Mouse (Mus musculus) kidney, adult 2 months (tissue): Measurements from ENCODE around the gene Slc16a6. TPM values are rescaled to one million over a fixed set of nuclear protein-coding genes. Genes with fewer than 3 reads are reported as not detected.

ENCODE experiments used
- DNase-seq: peaks from one replicate; pipeline ENCODE4 v3.0.0; 2021
- H3K27ac ChIP-seq: fragments of 200-500 bp; 2 replicates; pipeline ENCODE4 v1.5.1; 2012; ENCODE audit warnings: low read depth, low read length, control low read depth, inconsistent platforms; ENCODE audit not compliant: insufficient read depth
- H3K27me3 ChIP-seq: fragments of 200-500 bp; replicated peaks from 2 replicates; pipeline ENCODE4 v1.6.1; 2012; ENCODE audit warnings: mild to moderate bottlenecking, moderate library complexity, low read length, inconsistent platforms; ENCODE audit not compliant: control insufficient read depth, insufficient read depth
- H3K36me3 ChIP-seq: fragments of 200-500 bp; 2 replicates; pipeline ENCODE4 v1.6.1; 2012; ENCODE audit warnings: mild to moderate bottlenecking, moderate library complexity, low read length, inconsistent platforms; ENCODE audit not compliant: control insufficient read depth, insufficient read depth
- H3K4me1 ChIP-seq: fragments of 200-500 bp; 2 replicates; pipeline ENCODE4 v1.6.1; 2011; ENCODE audit warnings: low read length; ENCODE audit not compliant: control insufficient read depth, insufficient read depth
- H3K4me3 ChIP-seq: fragments of 200-500 bp; 2 replicates; pipeline ENCODE4 v1.5.1; 2011; ENCODE audit warnings: mild to moderate bottlenecking, low read depth, low read length, control low read depth; ENCODE audit not compliant: insufficient read depth
- CTCF ChIP-seq: fragments of 200-500 bp; conservative IDR thresholded peaks from 2 replicates; pipeline ENCODE4 v1.5.1; 2011; ENCODE audit warnings: low read depth, mild to moderate bottlenecking, control low read depth, low read length, moderate library complexity, mixed read lengths; ENCODE audit not compliant: insufficient read depth, insufficient read length
- POLR2A ChIP-seq: fragments of 200-500 bp; IDR thresholded peaks from one replicate; pipeline ENCODE4 v1.6.1; 2011; ENCODE audit warnings: low read depth, low read length, control low read depth
- WGBS: fragments of 180-500 bp; shearing (Covaris S2); methylation state at CpG from one replicate; pipeline ENCODE4 v1.1.7; 2018; 5-methylcytosine and 5-hydroxymethylcytosine counted together
- polyA plus RNA-seq: library from polyadenylated mRNA; depleted of rRNA; stranded (reverse); fragments of >200 nt; gene quantifications from 2 replicates; pipeline ENCODE4 v1.2.3, GENCODE M21; 2012

Gene Slc16a6
- polyA plus RNA-seq, 1 experiment: 2.8 TPM

GRCm38 (mm10) chr11:109466987-109467386 lies 6.4 kb downstream of the Slc16a6 start:
- TF ChIP-seq CTCF: no peak
- no peak for TF ChIP-seq POLR2A
- no peak overlapping the region for H3K4me3 ChIP-seq
- no peaks in the 10 kb centered on the region for H3K27me3 ChIP-seq
- no peak overlapping the region for H3K27ac ChIP-seq
- DNase-seq: no peak
- no peaks in the 10 kb centered on the region for H3K36me3 ChIP-seq
- 39% methylated on average over 8 of the region's 8 CpGs for WGBS
- peaks cover 2% of the 10 kb centered on the region; the same call in 1 of the 2 replicates for H3K4me1 ChIP-seq

GRCm38 (mm10) chr11:109465068-109465467 lies 8.3 kb downstream of the Slc16a6 start:
- no peak for DNase-seq
- TF ChIP-seq POLR2A (no peak), CTCF (no peak)
- 94% methylated on average over 4 of the region's 4 CpGs for whole genome bisulfite sequencing
- Histone ChIP-seq H3K27ac (no peak overlapping the region), H3K27me3 (no peaks in the 10 kb centered on the region), H3K4me3 (no peak overlapping the region), H3K4me1 (no peaks in the 10 kb centered on the region), H3K36me3 (no peaks in the 10 kb centered on the region)

- no peak overlapping the region for H3K27ac ChIP-seq
- no peaks in the 10 kb centered on the region for H3K27me3 ChIP-seq
- TF ChIP-seq POLR2A: no peak
- no peak for TF ChIP-seq CTCF
- DNase-seq: no peak
- 70% methylated on average over 5 of the region's 5 CpGs for WGBS
- no peaks in the 10 kb centered on the region; the same call in 1 of the 2 replicates for H3K36me3 ChIP-seq
- no peaks in the 10 kb centered on the region for H3K4me1 ChIP-seq
- H3K4me3 ChIP-seq: no peak overlapping the region
These were observed 12.8 kb downstream of the Slc16a6 start for GRCm38 (mm10) chr11:109460586-109460985.

- H3K27ac ChIP-seq: no peak overlapping the region
- no peaks in the 10 kb centered on the region for H3K4me1 ChIP-seq
- 85% methylated on average over 11 of the region's 11 CpGs for WGBS
- no peak overlapping the region for H3K4me3 ChIP-seq
- no peaks in the 10 kb centered on the region for H3K27me3 ChIP-seq
- no peaks in the 10 kb centered on the region; the same call in 1 of the 2 replicates for H3K36me3 ChIP-seq
- TF ChIP-seq CTCF: no peak
- no peak for TF ChIP-seq POLR2A
- DNase-seq: no peak
These were observed 15.2 kb downstream of the Slc16a6 start for GRCm38 (mm10) chr11:109458165-109458564.

- TF ChIP-seq CTCF (no peak), POLR2A (no peak)
- no peaks in the 10 kb centered on the region for H3K27me3 ChIP-seq
- 89% methylated on average over 5 of the region's 5 CpGs for WGBS
- H3K36me3 ChIP-seq: no peaks in the 10 kb centered on the region; the same call in 1 of the 2 replicates
- no peak overlapping the region for H3K27ac ChIP-seq
- H3K4me1 ChIP-seq: no peaks in the 10 kb centered on the region
- DNase-seq: no peak
- H3K4me3 ChIP-seq: no peak overlapping the region
These were observed 17.1 kb downstream of the Slc16a6 start for GRCm38 (mm10) chr11:109456261-109456660.

GRCm38 (mm10) chr11:109451169-109451568 lies 22.2 kb downstream of the Slc16a6 start:
- Histone ChIP-seq H3K27ac (no peak overlapping the region), H3K36me3 (no peaks in the 10 kb centered on the region), H3K4me1 (no peaks in the 10 kb centered on the region), H3K27me3 (no peaks in the 10 kb centered on the region), H3K4me3 (no peak overlapping the region)
- TF ChIP-seq POLR2A: no peak
- TF ChIP-seq CTCF: no peak
- no peak for DNase-seq
- WGBS: 84% methylated on average over 11 of the region's 11 CpGs

GRCm38 (mm10) chr11:109445438-109446035 lies 27.9 kb downstream of the Slc16a6 start:
- WGBS: 46% methylated on average over 13 of the region's 13 CpGs
- no peak overlapping the region for H3K27ac ChIP-seq
- peak; percentile 65 for DNase-seq
- H3K27me3 ChIP-seq: no peaks in the 10 kb centered on the region
- no peaks in the 10 kb centered on the region for H3K36me3 ChIP-seq
- peak; percentile 79 for TF ChIP-seq CTCF
- no peak for TF ChIP-seq POLR2A
- H3K4me1 ChIP-seq: no peaks in the 10 kb centered on the region
- no peak overlapping the region for H3K4me3 ChIP-seq
